ENCODE assay signal across 8 mouse cellular contexts in the genomic region with DNA sequence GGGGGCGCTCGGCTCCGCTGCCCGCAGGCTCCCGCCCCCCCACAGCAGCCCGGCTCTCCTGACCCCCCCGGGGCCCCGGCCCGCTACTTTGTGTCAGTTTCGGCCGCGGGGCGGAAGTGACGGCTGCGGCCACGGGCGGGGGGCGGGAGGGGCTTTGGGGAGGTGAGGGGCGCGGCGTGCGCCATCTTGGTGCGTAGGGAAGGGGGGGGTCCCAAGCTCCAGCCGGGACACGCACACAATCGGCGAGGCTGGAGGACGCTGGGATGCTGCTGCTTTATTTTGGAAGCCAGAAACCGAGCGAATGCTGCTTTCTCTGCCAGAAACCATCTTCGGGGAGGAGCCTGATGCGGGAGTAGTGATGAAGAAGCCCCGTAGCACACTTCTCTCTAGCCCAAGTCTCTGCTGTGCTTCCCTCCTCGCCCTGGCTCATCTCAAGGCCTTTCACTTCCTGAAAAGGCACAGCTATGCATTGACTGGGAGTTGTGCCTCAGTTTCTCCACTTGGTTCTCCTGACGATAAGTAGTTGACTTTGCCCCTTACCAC. TPM values are rescaled to one million over a fixed set of nuclear protein-coding genes. Genes with fewer than 3 reads are reported as not detected.
DNase-seq lines count a peak whose midpoint lies in the region; ATAC-seq and TF ChIP-seq lines count a peak whose summit lies in the region.

A gene (minus strand): TSS at position 288 of the 543 bp plus-strand sequence.

- intact Hi-C loops in heart, postnatal 10 days (cut with DNase I): loop anchor here (5.0 kb wide), 2 partner anchors 89 to 101 kb away; a partner anchor contains a TSS

- DNase-seq in adrenal gland, postnatal 4 days (ENCODE audit: low spot score in 2 of 2): peak; percentile 29 to 50
- DNase-seq in forebrain, embryonic 11.5 days (ENCODE audit: low spot score): peak; percentile 90
- peak; percentile 74 to 78 for DNase-seq in heart, postnatal 10 days
- DNase-seq in layer of hippocampus, adult 8-10 months (ENCODE audit: low spot score in 2 of 2): peak in 1 of 2 experiments; percentile 45
- peak; percentile 77 for DNase-seq in lung, postnatal 0 days (ENCODE audit: low spot score)
- peak; percentile 72 for DNase-seq in ovary, postnatal 36 days (ENCODE audit: low spot score)
- peak; percentile 71 for DNase-seq in urinary bladder, postnatal 4 days (ENCODE audit: low spot score in 2 of 2)

- ATAC-seq in forebrain, embryonic 11.5 days (replicated peaks; ENCODE audit: low FRiP score): peak; percentile 66
- peak; percentile 54 for ATAC-seq in lung, postnatal 0 days

- no peak for TF ChIP-seq CTCF in E14TG2a.4 (conservative IDR thresholded peaks at IDR 0.05; ENCODE audit: low read length)
- no peak for TF ChIP-seq CTCF in lung, postnatal 0 days (IDR thresholded peaks at IDR 0.05)

- peaks cover 25% of the 10 kb centered on the region for H3K36me3 ChIP-seq in E14TG2a.4 (ENCODE audit: insufficient read depth, low read length)
- H3K36me3 ChIP-seq in forebrain, embryonic 11.5 days (ENCODE audit: control insufficient read depth, insufficient read depth, low read length): no peaks in the 10 kb centered on the region
- no peaks in the 10 kb centered on the region for H3K36me3 ChIP-seq in lung, postnatal 0 days (ENCODE audit: insufficient read depth, low read length)

- peak within 1 kb of the TSS; percentile 90 for H3K9ac ChIP-seq in forebrain, embryonic 11.5 days (ENCODE audit: low read length)
- H3K9ac ChIP-seq in lung, postnatal 0 days (replicated peaks; ENCODE audit: low read depth): peak within 1 kb of the TSS; percentile 77

- WGBS in forebrain, embryonic 11.5 days: under 1% methylated on average over 18 of the region's 35 CpGs
- 2% methylated on average over 32 of the region's 35 CpGs for WGBS in lung, postnatal 0 days

- H3K27me3 ChIP-seq in E14TG2a.4 (ENCODE audit: insufficient read depth, low read length): peaks cover 24% of the 10 kb centered on the region
- H3K27me3 ChIP-seq in forebrain, embryonic 11.5 days (ENCODE audit: control insufficient read depth, insufficient read depth, low read length): no peaks in the 10 kb centered on the region
- no peaks in the 10 kb centered on the region for H3K27me3 ChIP-seq in lung, postnatal 0 days (replicated peaks; ENCODE audit: insufficient read depth, low read length)

- no peaks in the 10 kb centered on the region for H3K9me3 ChIP-seq in E14TG2a.4 (ENCODE audit: low read length)
- no peaks in the 10 kb centered on the region for H3K9me3 ChIP-seq in forebrain, embryonic 11.5 days (ENCODE audit: control insufficient read depth, low read length)
- H3K9me3 ChIP-seq in lung, postnatal 0 days (ENCODE audit: low read length): no peaks in the 10 kb centered on the region

- peak within 1 kb of the TSS; percentile 88 for H3K4me2 ChIP-seq in forebrain, embryonic 11.5 days (ENCODE audit: low read depth, low read length, severe bottlenecking)
- peak within 1 kb of the TSS; percentile 93 for H3K4me2 ChIP-seq in lung, postnatal 0 days (replicated peaks; ENCODE audit: low read depth, low read length)

- no peak for TF ChIP-seq EP300 in lung, postnatal 0 days (IDR thresholded peaks at IDR 0.05)

- H3K4me3 ChIP-seq in E14TG2a.4 (replicated peaks; ENCODE audit: low read length): peak within 1 kb of the TSS; percentile 90
- peak within 1 kb of the TSS; percentile 97 for H3K4me3 ChIP-seq in forebrain, embryonic 11.5 days (ENCODE audit: low read depth, low read length)
- H3K4me3 ChIP-seq in lung, postnatal 0 days (ENCODE audit: low read depth, low read length): peak within 1 kb of the TSS; percentile 96

- peaks cover 75% of the 10 kb centered on the region for H3K4me1 ChIP-seq in E14TG2a.4 (replicated peaks; ENCODE audit: low read depth, low read length)
- H3K4me1 ChIP-seq in forebrain, embryonic 11.5 days (replicated peaks; ENCODE audit: control insufficient read depth, insufficient read depth, low read length): peaks cover 23% of the 10 kb centered on the region
- H3K4me1 ChIP-seq in lung, postnatal 0 days (ENCODE audit: insufficient read depth, low read depth, low read length): peaks cover 27% of the 10 kb centered on the region; the same call in 1 of the 2 replicates

- H3K27ac ChIP-seq in forebrain, embryonic 11.5 days (ENCODE audit: low read depth, low read length): peak within 1 kb of the TSS; percentile 78
- peak within 1 kb of the TSS; percentile 95 for H3K27ac ChIP-seq in lung, postnatal 0 days (ENCODE audit: low read length)

RNA-seq across cellular contexts. Expression of the gene that starts here (rescaled TPM):
- 10 to 100 TPM; 79.0 to 80.9 TPM for total RNA-seq in adrenal gland, postnatal 4 days (2021)
- 14.9 and 15.4 TPM in 2 replicates for polyA plus RNA-seq in forebrain, embryonic 11.5 days (2014; fragmentation: Nextera tagmentation; extraction: Ambion mirVana)
- 10 to 100 TPM; 56.2 to 58.1 TPM for total RNA-seq in heart, postnatal 10 days (2021)
- 100 to 1,000 TPM in 1 of 4 experiments, 10 to 100 TPM in 3; 86.7 to 114 (median 92.3) TPM for total RNA-seq in layer of hippocampus, adult 8-10 months (2022)
- 7.1 and 7.4 TPM in 2 replicates for polyA plus RNA-seq in lung, postnatal 0 days (2015; fragmentation: Nextera tagmentation; extraction: Ambion mirVana)
